Mouse (Mus musculus): ENCODE measurements around the gene Ccdc121.

DNA sequence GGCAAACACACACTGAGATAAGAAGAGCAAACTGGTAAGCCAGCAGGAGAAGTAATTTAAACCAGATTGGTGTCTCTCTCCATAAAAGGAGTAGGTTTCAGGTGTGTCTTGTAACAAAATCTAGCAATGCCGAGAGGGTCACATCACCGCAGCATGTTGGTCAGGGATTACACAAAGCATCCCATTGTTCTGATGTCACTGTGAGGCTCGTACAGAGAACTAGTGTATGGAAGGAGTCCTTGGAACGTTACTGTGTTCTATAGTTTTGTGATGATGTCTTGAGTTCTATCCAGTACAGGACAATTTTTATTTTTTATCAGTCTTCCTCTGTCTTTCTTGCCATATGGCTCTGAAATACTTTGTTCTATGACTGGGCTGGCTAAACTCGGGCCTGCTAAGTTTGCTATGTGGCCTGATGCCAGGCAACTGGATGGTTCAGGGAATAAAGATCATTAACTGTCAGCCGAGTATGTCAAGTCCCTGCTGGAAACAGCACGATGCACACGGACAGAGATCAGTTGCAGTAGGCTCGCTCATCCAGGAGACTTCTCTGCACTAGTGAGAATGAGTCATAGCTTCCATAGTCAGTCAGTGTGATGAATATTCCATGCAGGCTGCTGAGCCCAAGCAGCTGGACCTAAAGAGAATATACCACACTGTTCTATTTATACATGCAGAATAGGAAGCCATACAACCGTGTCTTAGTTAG is 24.1 kb upstream of the Ccdc121 start:
- TF ChIP-seq CTCF (IDR thresholded peaks at IDR 0.05; ENCODE audit: low read depth, low read length) (no peak), POLR2A (IDR thresholded peaks at IDR 0.05; ENCODE audit: borderline replicate concordance, low read depth, low read length) (no peak)

Data from bone marrow macrophage, adult 2 months (primary cell).